Mouse (Mus musculus) CD4-positive, CD25-positive, alpha-beta regulatory T cell (primary cell): Measurements from ENCODE around the gene Olfr1441. TPM values are rescaled to one million over a fixed set of nuclear protein-coding genes. Genes with fewer than 3 reads are reported as not detected.

Source experiments
- polyA plus RNA-seq: library from polyadenylated mRNA; unstranded; fragments of 100-300 nt; shearing (Covaris generic); gene quantifications from one replicate; pipeline ENCODE4 v1.2.1, GENCODE M21; 2017

Gene Olfr1441
- not detected for polyA plus RNA-seq

GRCm38 (mm10) chr19:12417361-12417760, at the start of gene Olfr1441:
Olfr1441 (plus strand) TSS chr19:12417433.

GRCm38 (mm10) chr19:12386979-12387378, 30.3 kb upstream of the Olfr1441 start, which contains the start of gene Olfr1440:
Olfr1440 (plus strand) TSS chr19:12387279.

GRCm38 (mm10) chr19:12427605-12428004, 10.4 kb downstream of the Olfr1441 start, which contains the start of gene Pfpl:
Pfpl (plus strand) TSS chr19:12427905.

DNA sequence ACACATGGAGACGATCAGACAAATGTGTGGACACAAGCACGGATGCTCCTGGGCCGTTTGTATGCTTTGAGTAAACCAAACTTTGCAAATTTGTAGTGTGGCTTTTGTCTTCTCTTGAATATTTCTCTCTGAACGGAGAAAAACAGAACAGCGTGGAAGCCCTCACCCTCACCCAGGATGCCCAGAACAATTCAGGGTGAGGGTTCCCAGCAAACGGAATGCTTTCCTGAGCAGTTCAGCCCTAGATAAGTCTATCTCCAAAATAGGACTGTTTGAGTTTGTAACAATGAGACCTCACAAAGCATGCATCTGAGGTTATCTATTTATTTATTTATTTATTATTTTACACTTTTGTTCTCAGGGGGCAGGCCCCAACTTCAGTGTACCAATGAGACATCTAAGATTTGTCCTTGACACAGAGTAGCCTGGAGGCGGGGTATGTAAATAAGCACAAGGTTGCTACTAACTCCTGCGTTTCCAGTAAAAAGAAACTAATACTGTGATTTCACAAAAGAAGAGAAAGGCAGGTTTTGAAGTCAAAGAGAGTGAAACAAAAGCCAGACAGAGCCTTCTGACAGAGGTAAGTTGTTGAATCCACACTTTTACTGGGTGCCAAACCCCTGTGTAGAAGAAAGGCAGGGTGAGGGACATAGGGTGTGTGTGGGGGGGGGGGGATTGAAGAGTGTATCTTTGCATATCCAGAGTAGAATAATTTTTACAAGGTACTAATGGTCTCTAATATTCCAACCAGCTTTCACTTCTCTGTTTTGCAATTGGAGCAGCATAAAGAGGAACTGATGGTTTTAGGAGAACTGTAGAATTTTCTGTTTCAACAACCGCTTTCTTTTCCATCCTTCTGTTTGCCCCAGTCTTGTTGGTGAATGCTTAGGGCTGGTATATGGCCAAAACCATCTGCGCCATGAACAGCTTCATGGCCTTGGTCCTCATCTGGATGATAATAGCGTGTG, 43.3 kb downstream of the Olfr1441 start, which contains the start of gene Mpeg1:
Mpeg1 (plus strand) TSS at position 498 of the 968 bp plus-strand sequence.

Other genes with a start within 250 kb of the Olfr1441 start
- gene Olfr1555-ps1, start 247.3 kb upstream of the Olfr1441 start, polyA plus RNA-seq: 0.23 TPM
- gene Olfr1431, start 216.8 kb upstream of the Olfr1441 start, polyA plus RNA-seq: not detected
- not detected for gene Olfr1432, start 184.8 kb upstream of the Olfr1441 start, polyA plus RNA-seq
- not detected for gene Olfr262, start 175.8 kb upstream of the Olfr1441 start, polyA plus RNA-seq
- gene Olfr235, start 156.4 kb upstream of the Olfr1441 start, polyA plus RNA-seq: not detected
- not detected for gene Olfr1434, start 137.6 kb upstream of the Olfr1441 start, polyA plus RNA-seq
- gene Olfr1436, start 118.3 kb upstream of the Olfr1441 start, polyA plus RNA-seq: not detected
- 0.11 TPM for gene Olfr1437, start 92.3 kb upstream of the Olfr1441 start, polyA plus RNA-seq
- gene Olfr1438-ps1, start 81.5 kb upstream of the Olfr1441 start, polyA plus RNA-seq: not detected
- gene Olfr1440, start 30.2 kb upstream of the Olfr1441 start, polyA plus RNA-seq: not detected
- 0.08 TPM for gene Pfpl, start 10.5 kb downstream of the Olfr1441 start, polyA plus RNA-seq
- 0.50 TPM for gene Mpeg1, start 43.3 kb downstream of the Olfr1441 start, polyA plus RNA-seq
- gene Dtx4, start 84.0 kb downstream of the Olfr1441 start, polyA plus RNA-seq: 7.9 TPM
- 39.7 TPM for gene Fam111a, start 128.3 kb downstream of the Olfr1441 start, polyA plus RNA-seq
- gene Gm4952, start 182.5 kb downstream of the Olfr1441 start, polyA plus RNA-seq: not detected
- gene Glyat, start 215.9 kb downstream of the Olfr1441 start, polyA plus RNA-seq: not detected